Mouse (Mus musculus) ES-E14 (cell line): Measurements from ENCODE around the gene Gm16181.

ENCODE experiments used
- CHD2 ChIP-seq: IDR thresholded peaks from 2 replicates; pipeline ENCODE4 v1.6.1; 2014; ENCODE audit warnings: mild to moderate bottlenecking, low read depth, low read length, inconsistent platforms
- HCFC1 ChIP-seq: IDR thresholded peaks from 2 replicates; pipeline ENCODE4 v1.6.1; 2012; ENCODE audit warnings: low read length, inconsistent platforms, borderline replicate concordance; ENCODE audit not compliant: insufficient read depth
- ZNF384 ChIP-seq: IDR thresholded peaks from 2 replicates; pipeline ENCODE4 v1.6.1; 2012; ENCODE audit warnings: low read depth, low read length, inconsistent platforms

- TF ChIP-seq CHD2 (no peak), HCFC1 (no peak), ZNF384 (no peak)
These were observed 23.5 kb upstream of the Gm16181 start for GRCm38 (mm10) chr17:35197126-35197525.
